In genomic region chr6:70792644-70793043, GRCm38 (mm10) we compare ENCODE assay signal across 8 mouse cellular contexts. TPM values are rescaled to one million over a fixed set of nuclear protein-coding genes. Genes with fewer than 3 reads are reported as not detected.
DNase-seq lines count a peak whose midpoint lies in the region; ATAC-seq and TF ChIP-seq lines count a peak whose summit lies in the region.

No protein-coding gene starts in this region.

- H3K4me3 ChIP-seq in C2C12 (ENCODE audit: insufficient read depth, poor library complexity, severe bottlenecking) (peak overlapping the region; percentile 34), myocyte (peak overlapping the region; percentile 52)
- peak overlapping the region; percentile 73 for H3K4me3 ChIP-seq in forebrain, embryonic 10.5 days
- peak overlapping the region; percentile 68 for H3K4me3 ChIP-seq in kidney, postnatal 0 days (replicated peaks; ENCODE audit: low read depth, low read length)

- H3ac ChIP-seq in C2C12 (ENCODE audit: control insufficient read depth, insufficient read length, low read depth), result peak overlapping the region; percentile 29
- H3ac ChIP-seq in myocyte (ENCODE audit: control insufficient read depth, insufficient read length), result no peak overlapping the region

- peaks cover 30% of the 10 kb centered on the region for H3K79me2 ChIP-seq in C2C12 (ENCODE audit: control insufficient read depth, insufficient read depth)
- peaks cover 13% of the 10 kb centered on the region for H3K79me2 ChIP-seq in myocyte (ENCODE audit: control insufficient read depth, insufficient read depth)

- TF ChIP-seq CTCF in C2C12 (IDR thresholded peaks at IDR 0.05; ENCODE audit: control insufficient read depth, insufficient read depth, insufficient read length), result no peak
- TF ChIP-seq CTCF in kidney, postnatal 0 days (IDR thresholded peaks at IDR 0.05; ENCODE audit: low read depth), result no peak

- no peak for TF ChIP-seq POLR2A in myocyte (IDR thresholded peaks at IDR 0.05; ENCODE audit: insufficient read length, low read depth)

- peaks cover 28% of the 10 kb centered on the region for H3K4me1 ChIP-seq in forebrain, embryonic 10.5 days
- peaks cover 19% of the 10 kb centered on the region for H3K4me1 ChIP-seq in kidney, postnatal 0 days (replicated peaks; ENCODE audit: insufficient read depth, low read length)

- no peaks in the 10 kb centered on the region for H3K9me3 ChIP-seq in forebrain, embryonic 10.5 days
- H3K9me3 ChIP-seq in kidney, postnatal 0 days (replicated peaks; ENCODE audit: low read length), result no peaks in the 10 kb centered on the region

- peak overlapping the region; percentile 90 for H3K27ac ChIP-seq in forebrain, embryonic 10.5 days
- H3K27ac ChIP-seq in kidney, postnatal 0 days, result peak overlapping the region; percentile 38; the same call in 1 of the 2 replicates

- peaks cover 5% of the 10 kb centered on the region for H3K79me3 ChIP-seq in C2C12 (ENCODE audit: low read depth)

- 46% methylated on average over 8 of the region's 8 CpGs for WGBS in forebrain, embryonic 10.5 days
- WGBS in kidney, postnatal 0 days, result 49% methylated on average over 8 of the region's 8 CpGs

- H3K9ac ChIP-seq in kidney, postnatal 0 days (ENCODE audit: low read depth, low read length), result peak overlapping the region; percentile 44; the same call in 1 of the 2 replicates

- ATAC-seq in frontal cortex, adult (ENCODE audit: low TSS enrichment), result 0 out of 2 replicates have a peak, but pooled peaks have one; percentile 7
- ATAC-seq in kidney, postnatal 0 days (replicated peaks; ENCODE audit: low FRiP score, low read depth), result peak; percentile 47

- no peak for DNase-seq in frontal cortex, postnatal 14 days (ENCODE audit: low spot score in 2 of 2)
- no peak for DNase-seq in forebrain, embryonic 10.5 days (ENCODE audit: extremely low spot score, low spot score)
- peak; percentile 28 for DNase-seq in kidney, postnatal 0 days (ENCODE audit: low spot score)
- DNase-seq in embryo, embryonic 10 days (ENCODE audit: low spot score), result no peak
- DNase-seq in cerebellum, postnatal 4 days (ENCODE audit: low spot score in 2 of 2), result no peak

- peak overlapping the region; percentile 86 for H3K4me2 ChIP-seq in kidney, postnatal 0 days (ENCODE audit: low read length)
- H3K4me2 ChIP-seq in myocyte (ENCODE audit: low read depth), result peak overlapping the region; percentile 88

- H3K27me3 ChIP-seq in C2C12 (ENCODE audit: control insufficient read depth, insufficient read depth, insufficient read length) (no peaks in the 10 kb centered on the region), myocyte (ENCODE audit: control insufficient read depth, insufficient read depth, insufficient read length) (no peaks in the 10 kb centered on the region)
- no peaks in the 10 kb centered on the region for H3K27me3 ChIP-seq in forebrain, embryonic 10.5 days (ENCODE audit: poor library complexity, severe bottlenecking)
- H3K27me3 ChIP-seq in kidney, postnatal 0 days (ENCODE audit: insufficient read depth, low read length), result no peaks in the 10 kb centered on the region

- H3K36me3 ChIP-seq in C2C12 (ENCODE audit: control insufficient read depth, insufficient read depth), result no peaks in the 10 kb centered on the region
- H3K36me3 ChIP-seq in forebrain, embryonic 10.5 days (replicated peaks), result peaks cover 12% of the 10 kb centered on the region; the same call in 1 of the 2 replicates
- H3K36me3 ChIP-seq in kidney, postnatal 0 days (ENCODE audit: insufficient read depth, low read length), result no peaks in the 10 kb centered on the region
- H3K36me3 ChIP-seq in myocyte (ENCODE audit: control insufficient read depth, insufficient read depth), result no peaks in the 10 kb centered on the region

TF ChIP-seq in C2C12, 6 proteins besides CTCF, POLR2A, EP300 and RAD21:
- TF ChIP-seq CEBPB (IDR thresholded peaks at IDR 0.05; ENCODE audit: low read depth), result no peak
- no peak for TF ChIP-seq USF1 (IDR thresholded peaks at IDR 0.05; ENCODE audit: low read depth)
- no peak for TF ChIP-seq MYOD1 (IDR thresholded peaks at IDR 0.05; ENCODE audit: control insufficient read depth, insufficient read length, low read depth)
- no peak for TF ChIP-seq MAX (IDR thresholded peaks at IDR 0.05)
- TF ChIP-seq FOSL1 (IDR thresholded peaks at IDR 0.05; ENCODE audit: insufficient read depth, low read length, poor library complexity, severe bottlenecking), result no peak
- TF ChIP-seq MYOG (IDR thresholded peaks at IDR 0.05; ENCODE audit: control insufficient read depth, extremely low read depth, insufficient read length), result no peak

TF ChIP-seq in myocyte, 11 proteins besides CTCF, POLR2A, EP300 and RAD21:
- no peak for TF ChIP-seq MAX (IDR thresholded peaks at IDR 0.05; ENCODE audit: low read depth)

RNA-seq across cellular contexts. Expression of gene Rpia, which starts 0.6 kb away (rescaled TPM):
- polyA plus RNA-seq in C2C12 (2012; fragmentation: generic; extraction: Trizol) (10.0 TPM), myocyte (2012; fragmentation: generic; extraction: Trizol) (11.6 TPM)
- polyA plus RNA-seq in forebrain, embryonic 10.5 days (2016; fragmentation: Nextera tagmentation; extraction: Ambion mirVana), result 2.0 and 2.8 TPM in 2 replicates
- 2.4 and 2.6 TPM in 2 replicates for polyA plus RNA-seq in kidney, postnatal 0 days (2015; fragmentation: Nextera tagmentation; extraction: Ambion mirVana)

RNA-seq across cellular contexts. Expression of gene Eif2ak3, which starts 51.7 kb away (rescaled TPM):
- polyA plus RNA-seq in C2C12 (2012; fragmentation: generic; extraction: Trizol) (4.2 TPM), myocyte (2012; fragmentation: generic; extraction: Trizol) (3.3 TPM)
- 6.5 and 8.0 TPM in 2 replicates for polyA plus RNA-seq in forebrain, embryonic 10.5 days (2016; fragmentation: Nextera tagmentation; extraction: Ambion mirVana)
- polyA plus RNA-seq in kidney, postnatal 0 days (2015; fragmentation: Nextera tagmentation; extraction: Ambion mirVana), result 12.2 and 12.5 TPM in 2 replicates
